Mouse (Mus musculus): ENCODE measurements around the gene Kcnq5. TPM values are rescaled to one million over a fixed set of nuclear protein-coding genes. Genes with fewer than 3 reads are reported as not detected.

The Kcnq5 gene
- polyA plus RNA-seq, 1 experiment from 2014 or later, result 7.2 TPM

GRCm38 (mm10) chr1:21688918-21689317 lies 272.8 kb downstream of the Kcnq5 start:
- Histone ChIP-seq H3K4me3 (no peak overlapping the region), H3K27me3 (ENCODE audit: insufficient read depth, poor library complexity, severe bottlenecking) (no peaks in the 10 kb centered on the region), H3K27ac (no peak overlapping the region), H3K4me1 (no peaks in the 10 kb centered on the region), H3K9me3 (no peaks in the 10 kb centered on the region), H3K36me3 (no peaks in the 10 kb centered on the region)
- DNase-seq (ENCODE audit: low spot score), result no peak
- 65% methylated on average over 1 of the region's 1 CpGs for WGBS

DNA sequence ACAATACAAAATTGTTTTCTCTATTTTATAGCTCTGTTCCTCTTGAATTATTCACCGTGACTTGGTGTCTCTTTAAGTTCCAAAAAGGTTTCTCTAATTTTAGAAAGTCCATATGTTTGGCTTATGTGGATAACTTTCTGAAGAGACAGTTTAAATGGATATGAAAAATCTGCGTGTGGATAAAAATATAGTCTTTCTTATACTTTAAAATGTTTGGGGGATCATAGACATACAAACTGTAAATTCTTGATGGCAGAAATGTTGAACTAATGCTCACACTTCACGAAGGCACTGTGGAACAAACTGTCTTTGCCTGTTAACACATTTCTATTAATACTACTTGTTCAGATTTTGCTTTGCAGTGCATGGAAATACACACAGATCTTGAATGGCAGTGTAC lies 277.3 kb downstream of the Kcnq5 start:
- Histone ChIP-seq H3K9me3 (no peaks in the 10 kb centered on the region), H3K4me3 (no peak overlapping the region), H3K27me3 (ENCODE audit: insufficient read depth, poor library complexity, severe bottlenecking) (no peaks in the 10 kb centered on the region), H3K27ac (no peak overlapping the region), H3K36me3 (no peaks in the 10 kb centered on the region), H3K4me1 (no peaks in the 10 kb centered on the region)
- DNase-seq (ENCODE audit: low spot score), result no peak
- 88% methylated on average over 3 of the region's 3 CpGs for WGBS

DNA sequence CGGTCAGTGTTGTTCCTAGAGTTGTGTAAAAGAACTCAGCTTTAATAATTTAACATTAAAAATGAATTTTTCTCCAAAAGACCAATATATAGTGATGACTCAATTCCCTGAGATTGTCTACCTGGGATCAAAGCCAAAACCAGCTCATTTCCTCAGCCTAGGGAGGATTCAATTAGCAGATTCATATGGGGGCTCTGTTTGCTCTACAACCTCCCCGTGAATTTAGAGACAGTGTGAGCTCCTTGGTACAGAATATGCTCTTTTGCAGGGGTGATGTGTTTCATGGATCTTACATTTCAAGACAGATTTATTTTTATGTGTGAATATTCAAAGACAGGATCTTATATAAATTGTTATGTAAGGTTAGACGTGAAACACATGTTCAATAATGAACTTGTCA lies 284.9 kb downstream of the Kcnq5 start:
- H3K27me3 ChIP-seq (ENCODE audit: insufficient read depth, poor library complexity, severe bottlenecking), result no peaks in the 10 kb centered on the region
- H3K4me3 ChIP-seq, result no peak overlapping the region
- 89% methylated on average over 3 of the region's 3 CpGs for WGBS
- H3K9me3 ChIP-seq, result no peaks in the 10 kb centered on the region
- H3K27ac ChIP-seq, result no peak overlapping the region
- H3K36me3 ChIP-seq, result peaks cover 5% of the 10 kb centered on the region; the same call in 1 of the 2 replicates
- no peaks in the 10 kb centered on the region for H3K4me1 ChIP-seq
- no peak for DNase-seq (ENCODE audit: low spot score)

- Histone ChIP-seq H3K9me3 (no peaks in the 10 kb centered on the region), H3K4me3 (no peak overlapping the region), H3K27ac (no peak overlapping the region), H3K27me3 (ENCODE audit: insufficient read depth, poor library complexity, severe bottlenecking) (no peaks in the 10 kb centered on the region), H3K4me1 (no peaks in the 10 kb centered on the region), H3K36me3 (no peaks in the 10 kb centered on the region)
- WGBS, result 89% methylated on average over 3 of the region's 3 CpGs
- DNase-seq (ENCODE audit: low spot score), result no peak
Measured at GRCm38 (mm10) chr1:21660840-21661239, 300.9 kb downstream of the Kcnq5 start.

GRCm38 (mm10) chr1:21650820-21651219 lies 310.9 kb downstream of the Kcnq5 start:
- WGBS, result 87% methylated on average over 4 of the region's 4 CpGs
- Histone ChIP-seq H3K4me3 (no peak overlapping the region), H3K9me3 (no peaks in the 10 kb centered on the region), H3K27me3 (ENCODE audit: insufficient read depth, poor library complexity, severe bottlenecking) (no peaks in the 10 kb centered on the region), H3K27ac (no peak overlapping the region), H3K36me3 (no peaks in the 10 kb centered on the region), H3K4me1 (no peaks in the 10 kb centered on the region)
- DNase-seq (ENCODE audit: low spot score), result no peak

- Histone ChIP-seq H3K9me3 (no peaks in the 10 kb centered on the region), H3K27ac (no peak overlapping the region), H3K4me1 (no peaks in the 10 kb centered on the region), H3K4me3 (no peak overlapping the region), H3K27me3 (ENCODE audit: insufficient read depth, poor library complexity, severe bottlenecking) (no peaks in the 10 kb centered on the region), H3K36me3 (no peaks in the 10 kb centered on the region)
- 55% methylated on average over 2 of the region's 2 CpGs for WGBS
- DNase-seq (ENCODE audit: low spot score), result no peak
Measured at GRCm38 (mm10) chr1:21635406-21635805, 326.3 kb downstream of the Kcnq5 start.

- no peaks in the 10 kb centered on the region for H3K4me1 ChIP-seq
- H3K9me3 ChIP-seq, result no peaks in the 10 kb centered on the region
- 14% methylated on average over 1 of the region's 1 CpGs for WGBS
- H3K27me3 ChIP-seq (ENCODE audit: insufficient read depth, poor library complexity, severe bottlenecking), result no peaks in the 10 kb centered on the region
- no peak for DNase-seq (ENCODE audit: low spot score)
- no peak overlapping the region for H3K4me3 ChIP-seq
- no peaks in the 10 kb centered on the region for H3K36me3 ChIP-seq
- no peak overlapping the region for H3K27ac ChIP-seq
Measured at GRCm38 (mm10) chr1:21634013-21634412, 327.7 kb downstream of the Kcnq5 start.

DNA sequence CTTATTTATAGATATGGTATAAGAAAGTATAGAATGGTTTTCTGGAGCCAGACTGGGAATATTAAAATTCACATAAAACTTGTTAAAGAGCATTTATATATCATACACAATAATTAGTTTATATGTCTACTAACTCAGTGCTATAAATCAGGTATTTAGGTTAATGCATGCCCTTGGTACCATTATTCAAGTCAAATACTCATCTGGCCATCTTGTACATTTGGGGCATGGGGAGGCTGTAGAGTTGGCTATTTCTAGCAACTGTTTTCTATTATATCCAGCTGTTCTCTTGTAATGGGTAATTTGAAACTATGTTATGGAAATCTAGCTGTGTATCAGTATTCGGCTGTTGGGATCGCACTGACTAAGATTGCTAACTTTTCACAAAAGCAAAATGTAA lies 339.3 kb downstream of the Kcnq5 start:
- DNase-seq (ENCODE audit: low spot score), result no peak
- no peaks in the 10 kb centered on the region for H3K27me3 ChIP-seq (ENCODE audit: insufficient read depth, poor library complexity, severe bottlenecking)
- WGBS, result 96% methylated on average over 2 of the region's 2 CpGs
- H3K27ac ChIP-seq, result no peak overlapping the region
- no peak overlapping the region for H3K4me3 ChIP-seq
- H3K36me3 ChIP-seq, result 0 out of 2 replicates have a peak, but pooled peaks cover 3% of the 10 kb centered on the region
- H3K9me3 ChIP-seq, result no peaks in the 10 kb centered on the region
- H3K4me1 ChIP-seq, result no peaks in the 10 kb centered on the region

- Histone ChIP-seq H3K4me1 (no peaks in the 10 kb centered on the region), H3K36me3 (0 out of 2 replicates have a peak, but pooled peaks cover 3% of the 10 kb centered on the region), H3K9me3 (no peaks in the 10 kb centered on the region), H3K4me3 (no peak overlapping the region), H3K27ac (no peak overlapping the region), H3K27me3 (ENCODE audit: insufficient read depth, poor library complexity, severe bottlenecking) (no peaks in the 10 kb centered on the region)
- no peak for DNase-seq (ENCODE audit: low spot score)
- 78% methylated on average over 1 of the region's 1 CpGs for WGBS
Measured at GRCm38 (mm10) chr1:21622039-21622438, 339.7 kb downstream of the Kcnq5 start.

- Histone ChIP-seq H3K9me3 (no peaks in the 10 kb centered on the region), H3K27ac (no peak overlapping the region), H3K4me1 (0 out of 2 replicates have a peak, but pooled peaks cover 7% of the 10 kb centered on the region), H3K4me3 (no peak overlapping the region), H3K27me3 (ENCODE audit: insufficient read depth, poor library complexity, severe bottlenecking) (no peaks in the 10 kb centered on the region), H3K36me3 (no peaks in the 10 kb centered on the region)
- 87% methylated on average over 3 of the region's 3 CpGs for WGBS
- DNase-seq (ENCODE audit: low spot score), result no peak
Measured at GRCm38 (mm10) chr1:21618712-21619111, 343.0 kb downstream of the Kcnq5 start.

DNA sequence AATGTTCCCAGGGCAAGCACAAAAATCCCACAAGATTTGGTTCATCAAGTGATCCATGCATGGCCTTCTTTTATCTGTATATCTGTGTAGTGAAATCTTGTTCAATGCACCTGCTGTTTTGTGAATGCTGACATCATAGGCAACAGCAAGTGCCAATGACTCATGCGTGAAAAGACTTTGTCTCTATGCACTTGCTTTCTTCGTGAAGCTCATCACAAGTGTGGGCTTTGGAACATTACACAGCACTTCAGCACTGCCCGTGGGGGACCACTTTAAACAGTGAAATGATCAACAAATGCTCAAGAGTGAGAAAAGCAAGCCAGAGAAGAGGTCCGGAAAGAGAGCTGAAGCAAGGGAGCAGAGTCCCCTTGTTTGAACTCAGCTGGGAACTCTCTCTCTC lies 345.1 kb downstream of the Kcnq5 start:
- 64% methylated on average over 4 of the region's 4 CpGs for WGBS
- no peak overlapping the region for H3K4me3 ChIP-seq
- DNase-seq (ENCODE audit: low spot score), result no peak
- H3K27me3 ChIP-seq (ENCODE audit: insufficient read depth, poor library complexity, severe bottlenecking), result no peaks in the 10 kb centered on the region
- no peaks in the 10 kb centered on the region for H3K9me3 ChIP-seq
- no peaks in the 10 kb centered on the region for H3K36me3 ChIP-seq
- 0 out of 2 replicates have a peak, but pooled peaks cover 7% of the 10 kb centered on the region for H3K4me1 ChIP-seq
- H3K27ac ChIP-seq, result no peak overlapping the region

DNA sequence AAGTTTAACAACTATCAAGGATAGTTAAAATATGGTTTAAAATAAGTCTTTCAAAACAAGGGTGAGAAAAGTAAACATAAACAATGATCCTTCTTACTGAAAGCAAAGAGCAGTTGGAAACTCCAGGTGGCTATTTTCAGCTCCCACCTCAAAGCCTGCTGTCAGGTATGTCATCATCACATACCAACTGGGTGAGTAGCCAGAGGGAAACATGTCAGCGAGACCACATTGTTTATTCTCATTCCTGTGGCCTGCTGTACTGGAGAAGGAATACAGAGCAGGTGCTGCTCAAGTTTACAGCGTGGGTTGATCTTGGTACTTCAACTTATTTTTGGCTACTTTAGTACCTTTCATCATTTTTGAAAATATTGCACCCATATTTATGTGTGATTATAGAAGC lies 347.8 kb downstream of the Kcnq5 start:
- Histone ChIP-seq H3K4me1 (0 out of 2 replicates have a peak, but pooled peaks cover 7% of the 10 kb centered on the region), H3K9me3 (no peaks in the 10 kb centered on the region), H3K27ac (peak overlapping the region; percentile 59; the same call in 1 of the 2 replicates), H3K4me3 (no peak overlapping the region), H3K27me3 (ENCODE audit: insufficient read depth, poor library complexity, severe bottlenecking) (no peaks in the 10 kb centered on the region), H3K36me3 (no peaks in the 10 kb centered on the region)
- 28% methylated on average over 2 of the region's 2 CpGs for WGBS
- DNase-seq (ENCODE audit: low spot score), result peak; percentile 82

DNA sequence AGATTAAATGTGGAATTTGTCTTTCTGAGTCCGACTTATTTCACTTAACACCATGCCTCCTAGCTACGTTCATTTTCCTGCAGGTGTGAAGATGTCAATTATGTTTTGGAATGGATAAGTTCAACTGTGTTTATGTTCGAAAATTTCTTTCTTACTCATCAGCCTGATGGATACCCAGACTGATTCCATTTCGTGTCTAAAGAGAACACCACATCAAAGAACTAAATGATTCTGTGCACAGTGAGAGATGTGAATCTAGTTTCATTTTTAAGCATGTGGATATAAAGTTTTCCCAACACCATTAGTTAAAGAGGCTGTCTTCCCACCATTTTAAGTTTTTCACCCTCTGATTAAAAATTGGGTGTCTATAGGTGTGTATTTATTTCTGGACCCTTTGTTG lies 357.7 kb downstream of the Kcnq5 start:
- no peaks in the 10 kb centered on the region for H3K27me3 ChIP-seq (ENCODE audit: insufficient read depth, poor library complexity, severe bottlenecking)
- no peak overlapping the region for H3K27ac ChIP-seq
- H3K9me3 ChIP-seq, result no peaks in the 10 kb centered on the region
- H3K36me3 ChIP-seq, result no peaks in the 10 kb centered on the region
- H3K4me3 ChIP-seq, result no peak overlapping the region
- WGBS, result 80% methylated on average over 4 of the region's 4 CpGs
- no peaks in the 10 kb centered on the region for H3K4me1 ChIP-seq
- DNase-seq (ENCODE audit: low spot score), result no peak

DNA sequence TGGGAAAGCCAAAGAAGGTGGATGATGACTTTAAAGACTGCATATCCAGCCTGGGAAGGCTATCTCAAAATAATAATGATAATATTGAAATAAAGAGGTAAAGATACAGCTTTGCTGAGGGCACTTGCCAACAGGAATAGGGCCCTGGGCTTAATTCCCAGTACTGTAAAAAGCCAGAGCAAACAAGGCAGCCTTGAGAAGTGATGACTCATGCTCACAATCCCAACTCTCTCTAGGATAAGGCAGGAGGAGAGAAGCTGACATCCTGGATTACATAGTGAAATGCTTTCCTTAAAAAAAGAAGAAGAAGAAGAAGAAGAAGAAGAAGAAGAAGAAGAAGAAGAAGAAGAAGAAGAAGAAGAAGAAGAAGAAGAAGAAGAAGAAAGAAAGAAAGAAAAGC lies 359.2 kb downstream of the Kcnq5 start:
- Histone ChIP-seq H3K36me3 (no peaks in the 10 kb centered on the region), H3K27me3 (ENCODE audit: insufficient read depth, poor library complexity, severe bottlenecking) (no peaks in the 10 kb centered on the region), H3K4me3 (no peak overlapping the region), H3K4me1 (no peaks in the 10 kb centered on the region), H3K9me3 (no peaks in the 10 kb centered on the region), H3K27ac (no peak overlapping the region)
- DNase-seq (ENCODE audit: low spot score), result no peak
